Mouse (Mus musculus): ENCODE data around the gene Gm4952.

Gm4952 gene

DNA sequence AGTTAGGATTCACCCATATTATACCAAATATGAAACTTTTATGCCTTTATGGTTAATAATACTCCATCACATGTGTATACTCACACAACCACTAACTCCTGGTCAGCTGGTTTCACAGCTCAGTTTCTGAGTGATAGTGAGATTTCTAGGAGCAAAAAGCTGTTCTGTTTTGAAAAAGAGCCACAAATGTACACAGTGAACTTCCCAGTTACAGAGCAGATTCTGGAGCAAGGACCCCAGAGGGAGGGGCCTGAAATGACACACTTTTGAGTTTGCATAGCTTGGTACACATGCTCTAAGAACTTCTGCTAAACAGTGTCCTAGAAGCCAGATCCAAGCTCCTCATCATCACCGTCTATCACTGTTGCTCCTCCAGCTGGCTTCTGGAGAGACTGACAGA is at the start of gene Gm4952:
Gene Gm4952 (plus strand): TSS at position 301 of the 400 bp plus-strand sequence.
- no peak for DNase-seq

GRCm38 (mm10) chr19:12550005-12550942 is 49.5 kb upstream of the Gm4952 start:
- DNase-seq, result no peak

- DNase-seq, result no peak
These were observed 43.5 kb upstream of the Gm4952 start for GRCm38 (mm10) chr19:12556293-12556692.

DNA sequence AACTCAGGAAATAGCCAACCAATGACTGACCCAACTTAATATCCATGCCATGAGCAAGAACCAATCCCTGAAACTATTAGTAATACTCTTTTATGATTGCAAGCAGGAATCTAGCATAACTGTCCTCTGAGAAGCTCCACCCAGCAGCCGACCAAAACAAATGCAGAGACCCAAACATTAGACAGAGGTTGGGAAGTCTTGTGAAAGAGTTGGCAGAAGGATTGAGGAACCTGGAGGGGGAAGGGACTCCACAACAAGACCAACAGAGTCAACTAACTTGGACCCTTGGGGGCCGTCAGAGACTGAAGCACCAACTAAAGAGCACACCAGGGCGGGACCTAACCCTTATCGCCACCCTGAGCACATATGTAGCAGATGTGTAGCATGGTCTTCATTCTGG is 41.6 kb upstream of the Gm4952 start:
- no peak for DNase-seq

- DNase-seq, result no peak
These were observed 35.6 kb upstream of the Gm4952 start for GRCm38 (mm10) chr19:12564197-12564596.

- DNase-seq, result no peak
These were observed 32.8 kb upstream of the Gm4952 start for GRCm38 (mm10) chr19:12567011-12567410.

GRCm38 (mm10) chr19:12570866-12571265 is 28.9 kb upstream of the Gm4952 start:
- DNase-seq, result no peak

- DNase-seq, result no peak
These were observed 28.1 kb upstream of the Gm4952 start for GRCm38 (mm10) chr19:12571687-12572086.

- DNase-seq, result no peak
These were observed 27.0 kb upstream of the Gm4952 start for GRCm38 (mm10) chr19:12572614-12573265.

DNA sequence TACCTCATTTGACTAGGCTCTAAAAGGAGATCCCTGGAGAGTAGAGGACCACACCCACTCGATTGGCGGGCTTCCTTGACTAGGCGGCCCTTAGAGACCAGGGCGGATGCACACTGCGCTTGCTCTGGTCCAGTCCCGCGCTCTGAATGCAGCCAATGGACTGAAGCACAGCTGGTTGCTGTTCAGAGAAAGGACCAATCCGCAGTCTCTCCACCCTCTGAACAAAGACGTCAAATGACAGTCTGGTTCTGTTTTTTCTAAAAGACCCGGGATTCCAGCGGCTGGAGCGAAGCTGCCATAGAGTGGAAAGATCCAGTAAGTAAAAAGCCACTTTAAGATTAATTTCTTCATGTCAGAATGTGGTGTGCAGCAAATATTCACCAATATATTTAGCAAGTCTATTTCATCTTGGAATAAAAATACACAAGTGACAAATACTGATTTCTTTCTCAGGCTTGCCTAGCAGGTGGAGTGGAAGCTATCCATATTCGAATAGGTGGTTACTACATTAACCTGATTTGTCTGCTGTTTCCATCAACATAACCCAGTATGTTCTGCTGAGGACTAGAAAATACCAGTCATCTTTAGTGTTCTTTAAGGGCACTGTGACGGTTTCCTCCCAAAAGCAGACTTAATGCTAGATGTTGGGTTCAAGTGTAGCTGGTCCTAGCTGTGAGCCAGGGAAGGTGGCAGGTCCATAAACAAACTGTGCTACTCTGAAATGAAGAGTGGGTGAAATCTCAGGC is 26.3 kb upstream of the Gm4952 start:
- DNase-seq, result peak; percentile 86

GRCm38 (mm10) chr19:12574012-12574407 is 25.8 kb upstream of the Gm4952 start:
- DNase-seq, result no peak

DNA sequence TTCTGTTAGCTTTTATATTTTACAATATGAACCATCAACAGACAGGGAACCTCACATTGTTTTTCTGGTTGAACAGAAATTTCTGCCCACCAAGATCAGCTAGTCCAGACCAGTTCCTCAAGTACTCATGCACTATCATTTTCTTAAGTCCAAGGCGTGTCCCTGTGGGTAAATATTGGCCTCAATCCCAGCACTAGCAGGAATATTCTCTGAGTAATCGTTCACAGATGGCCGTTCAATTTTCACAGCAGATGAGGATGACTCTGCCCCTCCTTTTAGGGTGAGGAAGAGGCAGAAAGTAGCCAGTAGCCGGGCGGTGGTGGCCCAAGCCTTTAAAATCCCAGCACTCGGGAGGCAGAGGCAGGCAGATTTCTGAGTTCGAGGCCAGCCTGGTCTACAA is 24.7 kb upstream of the Gm4952 start:
- DNase-seq, result no peak

GRCm38 (mm10) chr19:12575514-12575913 is 24.3 kb upstream of the Gm4952 start:
- DNase-seq, result no peak

DNA sequence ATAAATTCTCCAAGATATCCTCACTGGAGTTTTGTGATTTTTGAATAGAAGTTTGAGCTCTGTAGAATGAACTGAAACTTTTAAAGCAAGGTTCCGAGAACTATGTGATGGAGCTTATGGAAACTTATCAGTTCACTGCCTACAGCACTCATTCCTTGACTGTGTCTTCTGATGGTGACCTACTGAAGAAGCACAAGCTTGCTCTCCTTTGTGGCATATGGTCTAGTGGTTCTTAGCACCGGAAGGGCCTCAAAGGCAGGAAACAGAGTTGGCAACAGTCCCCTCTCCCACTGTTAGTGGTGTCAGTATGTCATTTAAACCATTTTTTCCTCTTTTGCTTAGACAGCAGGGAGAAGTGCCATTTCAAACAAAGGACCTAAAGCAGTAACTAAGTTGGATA is 23.1 kb upstream of the Gm4952 start:
- no peak for DNase-seq

DNA sequence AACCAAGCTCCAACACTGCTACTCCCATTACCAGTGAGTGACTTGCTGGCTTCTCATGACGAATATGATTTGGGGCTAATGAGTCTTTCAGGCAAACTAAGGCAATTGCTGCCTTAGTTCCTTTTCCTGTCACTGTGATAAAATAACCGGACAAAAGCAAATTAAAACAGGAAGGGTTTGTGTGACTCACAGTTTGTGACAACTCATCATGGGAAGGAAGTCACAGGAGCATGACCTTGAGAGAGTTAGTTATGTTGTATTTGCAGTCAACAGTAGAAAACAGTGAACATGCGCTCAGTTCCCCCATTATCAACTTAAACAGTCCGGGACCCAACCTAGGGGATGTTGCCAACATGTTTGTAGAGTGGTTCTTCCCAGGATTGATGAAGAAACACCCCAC is 14.5 kb upstream of the Gm4952 start:
- DNase-seq, result no peak

- peak; percentile 62 for DNase-seq
These were observed 7.9 kb upstream of the Gm4952 start for GRCm38 (mm10) chr19:12591908-12592307.

DNA sequence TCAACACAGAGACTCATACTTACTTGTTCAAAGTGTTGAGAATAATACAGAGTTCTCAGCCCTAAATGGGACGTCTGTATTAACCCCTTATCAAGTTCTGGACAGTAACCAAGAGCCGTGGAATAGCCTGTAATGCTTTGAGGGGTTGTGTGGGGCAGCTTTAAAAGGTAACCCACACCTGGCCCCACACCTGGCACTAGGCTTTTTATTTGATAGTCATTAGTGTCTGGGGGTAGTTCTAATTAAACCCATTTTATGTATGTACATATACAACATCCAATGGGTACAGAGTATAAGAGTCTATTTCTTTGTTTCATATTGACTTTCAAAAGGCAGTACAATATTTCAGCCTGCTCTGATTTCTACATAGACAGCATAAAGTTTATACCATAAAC is 4.6 kb upstream of the Gm4952 start:
- no peak for DNase-seq

DNA sequence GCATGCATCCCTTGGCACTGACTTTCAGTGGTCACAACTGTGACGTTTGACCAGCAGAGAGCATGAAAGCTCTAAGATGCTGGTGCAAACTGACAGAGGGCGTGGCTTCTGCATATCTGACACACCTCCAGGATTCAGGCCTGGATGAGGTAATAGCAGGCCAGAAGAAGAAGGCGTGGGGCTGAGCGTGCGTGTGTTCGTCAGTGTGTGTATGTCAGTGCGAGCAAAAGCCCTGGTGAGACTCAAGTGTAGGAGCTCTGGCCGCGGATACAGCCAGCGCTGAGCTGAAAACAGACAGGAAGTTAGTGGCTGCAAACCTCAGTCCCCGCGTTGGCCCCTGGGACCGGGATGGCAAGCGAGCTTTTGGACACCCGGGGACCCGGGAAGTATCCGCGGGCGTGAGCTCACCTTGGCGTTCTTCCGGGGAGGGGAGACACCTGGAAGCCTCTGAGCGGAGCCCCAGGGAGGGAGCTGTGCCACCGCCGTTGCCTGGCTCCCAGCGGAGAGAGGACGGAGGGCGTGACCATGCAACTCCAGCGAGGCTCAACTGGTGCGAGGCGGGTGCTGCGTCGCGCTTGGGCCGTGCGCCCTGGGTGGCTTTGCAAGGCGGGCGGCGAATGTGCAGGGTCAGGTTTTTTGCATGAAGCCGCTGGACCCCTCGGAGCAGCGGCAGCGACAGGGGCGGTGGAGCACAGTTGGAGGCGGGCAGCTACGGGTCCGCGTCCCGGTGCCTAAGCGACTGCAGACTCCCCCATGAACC is 4.1 kb upstream of the Gm4952 start:
- peak; percentile 81 for DNase-seq

DNA sequence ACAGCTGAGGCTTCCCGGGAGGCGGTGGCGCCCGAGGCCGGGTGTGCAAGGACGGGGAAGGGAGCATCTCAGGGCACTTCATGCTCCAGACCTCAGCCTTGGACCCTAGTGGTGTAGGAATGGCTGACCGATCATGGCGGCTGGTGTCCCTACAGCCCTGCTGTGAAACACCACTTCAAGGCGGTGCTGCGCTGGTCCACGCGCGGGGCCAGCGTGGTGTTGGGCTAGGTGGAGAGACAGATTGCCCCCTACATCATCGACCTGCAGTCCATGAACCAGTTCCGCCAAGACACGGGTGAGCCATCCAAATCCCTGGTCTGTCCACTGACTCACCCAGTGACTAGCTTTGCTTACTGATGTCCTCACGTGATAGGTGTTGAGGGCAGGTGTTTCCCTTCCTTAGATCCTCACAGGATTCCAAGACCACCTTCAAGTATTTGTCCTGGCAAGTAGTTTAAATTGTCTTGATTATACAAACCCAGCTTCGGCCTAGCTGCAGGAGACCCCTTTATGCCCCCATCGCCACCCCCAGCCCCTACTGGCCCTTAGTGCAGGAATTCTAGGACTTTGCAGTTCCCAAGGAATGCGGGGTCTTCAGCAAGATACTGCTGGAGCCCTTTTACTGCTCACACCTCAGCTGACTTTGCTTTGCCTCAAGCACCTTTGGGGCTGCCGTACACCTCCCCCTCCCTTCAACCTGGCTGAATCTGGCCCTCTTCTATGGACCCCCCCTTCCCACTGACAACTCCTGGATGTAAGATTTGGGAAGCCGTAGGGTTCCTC is 3.3 kb upstream of the Gm4952 start:
- peak; percentile 36 for DNase-seq

GRCm38 (mm10) chr19:12597073-12597405 is 2.7 kb upstream of the Gm4952 start:
- peak; percentile 59 for DNase-seq

GRCm38 (mm10) chr19:12598674-12599073 is 1.1 kb upstream of the Gm4952 start:
- DNase-seq, result peak; percentile 28

All from kidney, adult 11 months (tissue).